Mouse (Mus musculus): Measurements from ENCODE around the gene Slc35f1. TPM values are rescaled to one million over a fixed set of nuclear protein-coding genes. Genes with fewer than 3 reads are reported as not detected.

Gene Slc35f1
- polyA plus RNA-seq, 1 experiment = not detected

- H3K4me1 ChIP-seq (ENCODE audit: control insufficient read depth, insufficient read depth, low read length) = no peaks in the 10 kb centered on the region
- no peak overlapping the region for H3K27ac ChIP-seq (ENCODE audit: control insufficient read depth, insufficient read depth, low read depth, low read length, poor library complexity)
- no peak overlapping the region for H3K4me3 ChIP-seq (replicated peaks; ENCODE audit: control insufficient read depth, low read depth, low read length)
- TF ChIP-seq CTCF (IDR thresholded peaks at IDR 0.05; ENCODE audit: control insufficient read depth, insufficient read depth, low read length) = no peak
- TF ChIP-seq POLR2A (IDR thresholded peaks at IDR 0.05; ENCODE audit: borderline replicate concordance, control insufficient read depth, low read depth, low read length) = no peak
- 71% methylated on average over 2 of the region's 2 CpGs for WGBS
Observed at GRCm38 (mm10) chr10:52714557-52714956, 24.2 kb downstream of the Slc35f1 start.

GRCm38 (mm10) chr10:52715146-52715545 is 24.8 kb downstream of the Slc35f1 start:
- TF ChIP-seq CTCF (IDR thresholded peaks at IDR 0.05; ENCODE audit: control insufficient read depth, insufficient read depth, low read length) = no peak
- TF ChIP-seq POLR2A (IDR thresholded peaks at IDR 0.05; ENCODE audit: borderline replicate concordance, control insufficient read depth, low read depth, low read length) = no peak

GRCm38 (mm10) chr10:52718199-52718917 is 28.0 kb downstream of the Slc35f1 start:
- WGBS = 70% methylated on average over 1 of the region's 1 CpGs
- Histone ChIP-seq H3K27ac (ENCODE audit: control insufficient read depth, insufficient read depth, low read depth, low read length, poor library complexity) (no peak overlapping the region), H3K4me1 (ENCODE audit: control insufficient read depth, insufficient read depth, low read length) (no peaks in the 10 kb centered on the region), H3K4me3 (replicated peaks; ENCODE audit: control insufficient read depth, low read depth, low read length) (no peak overlapping the region)
- TF ChIP-seq POLR2A (IDR thresholded peaks at IDR 0.05; ENCODE audit: borderline replicate concordance, control insufficient read depth, low read depth, low read length) (no peak), CTCF (IDR thresholded peaks at IDR 0.05; ENCODE audit: control insufficient read depth, insufficient read depth, low read length) (no peak)

More at GRCm38 (mm10) chr10:52715146-52715545, 24.8 kb downstream of the Slc35f1 start:
- WGBS = 83% methylated on average over 4 of the region's 4 CpGs
- Histone ChIP-seq H3K27ac (ENCODE audit: control insufficient read depth, insufficient read depth, low read depth, low read length, poor library complexity) (no peak overlapping the region), H3K4me1 (ENCODE audit: control insufficient read depth, insufficient read depth, low read length) (no peaks in the 10 kb centered on the region), H3K4me3 (replicated peaks; ENCODE audit: control insufficient read depth, low read depth, low read length) (no peak overlapping the region)

- TF ChIP-seq CTCF (IDR thresholded peaks at IDR 0.05; ENCODE audit: control insufficient read depth, insufficient read depth, low read length) (no peak), POLR2A (IDR thresholded peaks at IDR 0.05; ENCODE audit: borderline replicate concordance, control insufficient read depth, low read depth, low read length) (no peak)
- no peak overlapping the region for H3K4me3 ChIP-seq (replicated peaks; ENCODE audit: control insufficient read depth, low read depth, low read length)
- H3K4me1 ChIP-seq (ENCODE audit: control insufficient read depth, insufficient read depth, low read length) = no peaks in the 10 kb centered on the region
- no peak overlapping the region for H3K27ac ChIP-seq (ENCODE audit: control insufficient read depth, insufficient read depth, low read depth, low read length, poor library complexity)
- WGBS = 79% methylated on average over 5 of the region's 5 CpGs
Observed at GRCm38 (mm10) chr10:52726674-52727073, 36.3 kb downstream of the Slc35f1 start.

- Histone ChIP-seq H3K4me1 (ENCODE audit: control insufficient read depth, insufficient read depth, low read length) (no peaks in the 10 kb centered on the region), H3K4me3 (replicated peaks; ENCODE audit: control insufficient read depth, low read depth, low read length) (no peak overlapping the region), H3K27ac (ENCODE audit: control insufficient read depth, insufficient read depth, low read depth, low read length, poor library complexity) (no peak overlapping the region)
- TF ChIP-seq POLR2A (IDR thresholded peaks at IDR 0.05; ENCODE audit: borderline replicate concordance, control insufficient read depth, low read depth, low read length) (no peak), CTCF (IDR thresholded peaks at IDR 0.05; ENCODE audit: control insufficient read depth, insufficient read depth, low read length) (no peak)
- WGBS = 44% methylated on average over 10 of the region's 10 CpGs
Observed at GRCm38 (mm10) chr10:52742671-52743379, 52.5 kb downstream of the Slc35f1 start.

GRCm38 (mm10) chr10:52743831-52744230 is 53.5 kb downstream of the Slc35f1 start:
- WGBS = 84% methylated on average over 3 of the region's 3 CpGs
- no peaks in the 10 kb centered on the region for H3K4me1 ChIP-seq (ENCODE audit: control insufficient read depth, insufficient read depth, low read length)
- H3K4me3 ChIP-seq (replicated peaks; ENCODE audit: control insufficient read depth, low read depth, low read length) = no peak overlapping the region
- TF ChIP-seq POLR2A (IDR thresholded peaks at IDR 0.05; ENCODE audit: borderline replicate concordance, control insufficient read depth, low read depth, low read length) = no peak
- no peak for TF ChIP-seq CTCF (IDR thresholded peaks at IDR 0.05; ENCODE audit: control insufficient read depth, insufficient read depth, low read length)
- no peak overlapping the region for H3K27ac ChIP-seq (ENCODE audit: control insufficient read depth, insufficient read depth, low read depth, low read length, poor library complexity)

- Histone ChIP-seq H3K4me3 (replicated peaks; ENCODE audit: control insufficient read depth, low read depth, low read length) (no peak overlapping the region), H3K27ac (ENCODE audit: control insufficient read depth, insufficient read depth, low read depth, low read length, poor library complexity) (no peak overlapping the region), H3K4me1 (ENCODE audit: control insufficient read depth, insufficient read depth, low read length) (no peaks in the 10 kb centered on the region)
- no peak for TF ChIP-seq POLR2A (IDR thresholded peaks at IDR 0.05; ENCODE audit: borderline replicate concordance, control insufficient read depth, low read depth, low read length)
- TF ChIP-seq CTCF (IDR thresholded peaks at IDR 0.05; ENCODE audit: control insufficient read depth, insufficient read depth, low read length) = no peak
- 66% methylated on average over 4 of the region's 4 CpGs for WGBS
Observed at GRCm38 (mm10) chr10:52748028-52748597, 57.8 kb downstream of the Slc35f1 start.

GRCm38 (mm10) chr10:52755949-52756679 is 65.8 kb downstream of the Slc35f1 start:
- Histone ChIP-seq H3K4me3 (replicated peaks; ENCODE audit: control insufficient read depth, low read depth, low read length) (no peak overlapping the region), H3K4me1 (ENCODE audit: control insufficient read depth, insufficient read depth, low read length) (no peaks in the 10 kb centered on the region), H3K27ac (ENCODE audit: control insufficient read depth, insufficient read depth, low read depth, low read length, poor library complexity) (no peak overlapping the region)
- TF ChIP-seq POLR2A (IDR thresholded peaks at IDR 0.05; ENCODE audit: borderline replicate concordance, control insufficient read depth, low read depth, low read length) (no peak), CTCF (IDR thresholded peaks at IDR 0.05; ENCODE audit: control insufficient read depth, insufficient read depth, low read length) (no peak)
- 81% methylated on average over 13 of the region's 13 CpGs for WGBS

Data from bone marrow, adult 2 months (tissue).